Mouse (Mus musculus) gastrocnemius, adult 18-20 months (tissue): ENCODE data around the gene Grip1. TPM values are rescaled to one million over a fixed set of nuclear protein-coding genes. Genes with fewer than 3 reads are reported as not detected.

Experiments
- DNase-seq: peaks from one replicate; pipeline ENCODE4 v3.0.0; 2021; ENCODE audit warnings: low spot score
- total RNA-seq, 2 experiments: library from RNA; stranded (reverse); gene quantifications; 2 replicates each; pipeline ENCODE4 v1.2.3; 2021

Gene Grip1
- total RNA-seq, 2 experiments from 2014 or later = not detected

DNA sequence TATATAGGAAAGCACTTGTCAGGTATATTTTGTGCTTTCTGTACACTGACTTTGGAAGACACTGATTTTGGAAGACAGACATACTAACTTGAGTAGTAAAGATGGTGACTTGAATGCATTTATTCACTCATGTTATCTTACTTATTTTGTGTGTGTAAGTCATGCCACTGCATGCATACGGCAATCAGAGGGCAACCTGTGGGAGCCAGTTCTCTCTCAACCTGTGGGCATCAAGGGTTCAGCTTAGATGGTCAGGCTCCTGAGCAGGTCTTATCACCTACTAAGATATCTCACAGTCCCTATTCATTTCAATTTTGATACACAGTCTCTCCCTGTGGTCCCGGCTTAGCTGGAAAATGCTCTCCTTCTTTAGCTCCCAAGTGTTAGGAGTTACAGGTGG lies 5.4 kb downstream of the Grip1 start:
- DNase-seq = no peak

DNA sequence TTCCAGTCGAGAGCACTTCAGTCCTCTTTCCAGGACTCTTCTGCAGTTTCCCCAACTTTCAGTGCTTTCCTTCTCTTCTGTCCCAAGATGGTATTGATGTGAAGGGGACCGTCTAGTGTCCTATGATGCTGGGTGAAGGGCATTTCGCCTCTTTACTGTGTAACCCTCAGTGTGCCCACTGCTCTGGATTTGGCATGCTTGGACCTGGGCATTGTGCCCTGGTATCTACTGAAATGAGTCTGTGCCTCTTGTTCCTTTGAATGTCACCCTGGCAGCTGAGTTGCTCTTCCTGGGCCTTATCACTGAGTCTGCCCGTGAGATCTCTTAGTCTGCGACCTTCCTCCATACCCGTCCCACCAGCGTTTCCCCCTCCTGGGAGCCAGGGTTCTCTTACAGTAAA lies 9.7 kb downstream of the Grip1 start:
- DNase-seq = no peak

- DNase-seq = no peak
Observed at GRCm38 (mm10) chr10:119463793-119464192, 10.2 kb downstream of the Grip1 start.

DNA sequence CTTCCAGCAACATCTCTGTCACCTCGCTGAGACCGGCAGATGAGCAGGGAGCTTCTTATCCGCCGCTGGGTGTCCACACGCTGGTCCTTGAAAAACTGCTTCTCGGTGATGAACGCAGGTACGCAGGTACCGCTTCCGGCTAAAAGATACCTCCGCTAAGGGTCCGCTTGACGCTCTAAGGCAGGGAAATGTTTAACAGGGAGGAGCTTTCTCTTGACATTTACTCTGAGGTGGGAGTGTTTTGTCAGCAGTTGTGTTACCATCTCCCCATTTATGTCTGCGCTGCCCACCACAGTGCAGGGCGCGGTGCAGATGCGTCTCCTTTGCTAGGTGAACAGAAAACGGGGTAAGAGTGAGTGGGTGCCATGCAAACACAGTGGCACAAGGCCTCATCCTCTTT lies 14.3 kb downstream of the Grip1 start:
- DNase-seq = no peak

DNA sequence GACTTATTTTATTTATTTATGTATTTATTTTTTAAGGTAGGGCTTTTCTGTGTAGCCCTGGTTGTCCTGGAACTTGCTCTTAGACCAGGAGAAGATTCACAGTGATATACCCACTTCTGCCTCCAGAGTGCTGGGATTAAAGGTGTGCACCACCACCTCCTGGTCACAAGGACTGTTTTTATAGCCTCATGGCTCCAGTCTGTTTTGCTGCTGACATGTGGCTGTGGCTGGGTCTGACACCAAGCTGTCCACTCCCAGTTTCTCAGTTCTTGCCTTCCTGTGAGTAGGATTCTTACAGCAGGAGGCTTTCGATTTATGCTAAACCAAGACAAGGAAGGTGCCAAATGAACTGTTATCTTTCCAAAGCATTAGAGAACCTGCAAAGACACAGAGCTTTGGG lies 16.5 kb downstream of the Grip1 start:
- DNase-seq = no peak

DNA sequence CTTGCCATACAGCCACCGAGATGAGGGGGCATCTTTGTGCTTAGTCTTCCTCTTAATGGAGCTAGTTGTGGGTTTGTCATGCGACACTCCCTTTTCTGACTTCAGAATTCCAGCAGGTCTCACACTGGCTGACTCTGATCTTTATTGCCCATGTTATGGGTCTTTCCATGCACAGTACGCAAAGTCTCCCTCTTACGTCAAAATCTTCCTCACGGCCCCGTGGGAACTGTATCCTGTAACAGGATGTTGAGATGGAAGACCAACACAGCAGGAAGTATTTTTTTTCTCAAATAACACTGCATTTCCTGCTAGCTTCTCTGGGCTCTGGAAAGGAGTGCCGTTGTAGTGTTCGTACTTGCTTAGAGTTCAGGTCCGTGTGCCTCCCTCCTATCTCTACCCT lies 21.5 kb downstream of the Grip1 start:
- DNase-seq = no peak

DNA sequence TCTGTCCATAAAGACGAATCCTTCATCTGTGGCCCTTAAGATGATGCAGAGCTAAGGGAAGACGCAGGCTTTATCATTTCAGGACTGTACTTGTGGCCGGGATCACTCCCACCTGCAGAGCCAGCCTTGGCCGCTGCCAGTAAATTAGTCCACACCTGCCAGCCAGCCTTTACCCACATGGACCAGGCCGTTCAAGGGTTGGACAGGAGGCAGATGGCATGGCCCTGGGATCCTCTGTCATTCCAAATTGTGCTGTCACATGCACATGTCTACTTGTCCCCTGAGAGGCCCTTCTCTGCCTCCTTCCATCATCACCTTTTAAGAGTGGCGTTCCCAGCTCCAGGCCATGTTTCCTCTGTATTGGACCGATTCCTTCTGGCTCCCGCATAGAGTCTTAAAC lies 24.0 kb downstream of the Grip1 start:
- no peak for DNase-seq

DNA sequence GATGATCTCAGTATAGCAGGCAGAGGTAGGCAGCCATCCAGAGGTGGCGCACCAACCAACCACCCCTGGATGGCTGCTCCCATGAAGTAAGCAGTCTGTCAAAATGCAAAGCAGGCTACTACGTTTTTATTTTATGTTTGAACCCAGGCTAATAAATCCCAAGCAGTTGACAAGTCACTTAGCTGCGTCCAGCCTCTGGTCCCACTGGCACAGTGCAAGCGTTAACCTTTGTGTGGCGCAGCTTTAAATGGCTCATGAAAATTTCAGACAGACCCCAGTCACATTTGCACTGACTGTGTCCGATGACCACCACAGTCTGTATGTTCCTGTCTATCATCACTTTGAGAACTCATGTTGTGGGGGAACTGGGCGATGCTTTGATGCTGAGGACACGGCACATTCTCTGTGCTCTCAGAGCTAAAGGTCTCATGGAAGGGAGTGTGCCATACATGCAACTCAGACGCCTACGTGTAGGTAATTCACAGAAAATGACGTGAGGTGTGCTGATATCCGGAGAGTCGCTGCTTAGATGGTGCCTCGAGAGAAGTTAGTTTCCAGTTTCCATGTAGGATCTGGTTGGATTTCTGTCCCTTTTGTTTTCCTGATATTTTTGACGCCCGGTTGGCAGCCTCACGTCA lies 29.6 kb downstream of the Grip1 start:
- DNase-seq = no peak

- DNase-seq = no peak
Observed at GRCm38 (mm10) chr10:119483766-119484165, 30.1 kb downstream of the Grip1 start.

DNA sequence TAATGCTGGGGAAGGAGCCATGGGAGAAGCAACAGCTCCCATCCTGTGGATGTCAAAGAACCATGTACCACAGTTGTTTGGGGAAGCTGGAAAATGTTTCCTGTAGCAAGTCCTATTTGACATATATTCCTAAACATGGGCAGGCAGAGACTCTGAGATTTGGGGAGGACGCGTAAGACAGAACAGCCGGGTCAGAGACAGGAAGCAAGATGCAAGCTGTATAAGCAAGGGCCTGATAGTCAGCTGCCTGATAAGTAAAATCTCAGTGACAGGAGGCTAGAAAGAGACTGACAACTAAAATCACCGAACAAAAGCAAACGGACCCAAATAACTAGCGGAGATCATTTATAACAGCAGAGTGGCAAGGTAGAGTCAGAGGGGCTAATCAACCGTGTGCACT lies 33.3 kb downstream of the Grip1 start:
- DNase-seq = no peak

- DNase-seq = no peak
Observed at GRCm38 (mm10) chr10:119490831-119491230, 37.2 kb downstream of the Grip1 start.

DNA sequence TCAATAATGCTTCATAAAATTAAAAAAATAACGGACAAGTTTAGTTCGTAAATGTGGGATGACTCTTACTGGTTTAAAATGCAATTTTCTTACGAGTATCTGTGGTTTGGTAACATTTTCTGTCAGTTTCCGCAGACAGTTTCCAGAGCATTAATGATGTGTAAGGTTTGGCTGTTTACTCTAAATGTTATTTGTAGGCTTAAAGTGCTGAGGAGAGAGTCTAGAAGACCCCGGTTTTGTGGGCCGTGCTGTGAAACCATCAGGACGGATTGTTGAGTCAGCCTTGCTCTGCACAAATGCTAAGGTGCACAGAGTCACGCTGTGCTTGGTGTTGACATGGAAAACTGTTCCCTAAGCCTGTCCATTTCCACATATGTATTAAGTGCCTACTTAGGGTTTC lies 41.7 kb downstream of the Grip1 start:
- DNase-seq = no peak

GRCm38 (mm10) chr10:119496221-119496620 lies 42.6 kb downstream of the Grip1 start:
- DNase-seq = peak; percentile 20

- DNase-seq = no peak
Observed at GRCm38 (mm10) chr10:119521686-119522085, 68.1 kb downstream of the Grip1 start.

DNA sequence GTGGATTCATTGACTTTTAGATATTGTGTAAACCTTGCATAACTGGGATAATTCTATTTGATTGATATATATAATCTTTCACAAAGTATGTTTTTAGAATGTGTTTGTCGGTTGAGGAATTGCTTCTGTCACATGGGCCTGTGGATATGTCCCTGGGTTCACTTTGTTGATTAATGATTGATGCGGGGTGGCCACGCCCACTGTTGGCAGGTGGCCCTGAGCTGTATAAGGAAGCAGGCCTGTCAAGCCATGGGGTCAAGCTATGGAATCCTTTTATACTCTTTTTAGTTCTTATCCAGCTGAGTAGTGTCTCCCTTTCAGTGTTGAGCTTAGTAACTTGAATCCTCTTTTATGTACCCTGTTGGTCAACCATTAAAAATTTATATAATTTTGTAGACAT lies 72.1 kb downstream of the Grip1 start:
- no peak for DNase-seq

DNA sequence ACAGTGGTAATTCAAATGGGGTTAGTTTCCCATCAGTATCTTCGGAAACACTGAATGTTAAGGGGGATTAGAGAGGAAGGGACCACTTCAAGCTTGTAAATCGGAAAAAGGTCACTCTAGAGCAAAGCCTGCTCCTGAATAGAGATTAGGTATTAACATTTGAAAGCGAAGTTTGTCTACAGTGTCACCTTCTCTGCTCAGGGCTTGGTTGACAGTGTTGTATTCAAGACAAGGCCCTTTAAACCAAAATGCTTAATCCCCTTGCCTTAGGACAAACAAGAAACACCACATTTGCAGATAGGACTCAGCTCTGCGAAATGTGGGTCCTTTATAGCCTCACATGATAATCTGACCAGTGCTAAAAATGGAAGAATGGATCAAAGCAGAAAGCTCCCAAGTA lies 81.2 kb downstream of the Grip1 start:
- no peak for DNase-seq

DNA sequence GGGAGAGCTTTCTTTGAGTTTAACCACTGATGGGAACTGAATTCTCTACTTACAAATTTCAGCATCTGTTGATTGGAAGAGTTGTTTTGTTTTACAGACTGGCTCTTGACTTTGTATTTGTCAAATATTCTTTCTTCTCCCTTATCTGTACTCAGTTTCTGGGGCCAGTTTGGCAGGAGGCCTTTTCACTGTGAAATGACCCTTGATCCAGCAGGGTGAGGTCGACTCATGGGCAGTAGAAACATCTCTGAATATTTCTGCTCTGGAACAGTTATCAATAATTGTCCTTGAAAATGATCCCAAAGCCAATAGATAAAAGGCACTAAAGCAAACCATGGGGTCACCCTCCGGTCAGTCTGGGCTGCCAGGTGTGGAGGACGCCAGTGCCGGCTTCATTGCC lies 88.0 kb downstream of the Grip1 start:
- no peak for DNase-seq

- no peak for DNase-seq
Observed at GRCm38 (mm10) chr10:119543771-119544170, 90.1 kb downstream of the Grip1 start.

DNA sequence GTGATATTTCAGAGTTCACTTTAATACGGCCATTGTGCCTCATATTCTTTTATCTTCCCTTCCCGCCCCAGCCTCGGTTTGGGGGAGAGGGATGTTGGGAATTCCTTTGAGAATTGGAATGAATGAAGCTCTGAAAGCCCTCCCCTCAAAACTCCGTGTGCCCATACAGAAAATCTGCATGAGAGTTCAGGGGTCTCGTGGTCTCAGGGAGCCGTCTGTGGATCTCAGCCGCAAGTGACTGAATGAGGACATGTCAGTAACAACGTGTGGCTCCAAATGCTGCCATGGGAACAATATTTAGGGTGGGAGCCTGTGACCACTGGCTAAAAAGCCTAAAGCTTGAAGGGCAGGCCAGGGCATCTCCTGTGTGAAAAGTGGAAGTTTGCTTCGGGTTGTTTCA lies 91.1 kb downstream of the Grip1 start:
- no peak for DNase-seq

- no peak for DNase-seq
Observed at GRCm38 (mm10) chr10:119547875-119548274, 94.2 kb downstream of the Grip1 start.

- DNase-seq = no peak
Observed at GRCm38 (mm10) chr10:119548774-119549173, 95.1 kb downstream of the Grip1 start.

DNA sequence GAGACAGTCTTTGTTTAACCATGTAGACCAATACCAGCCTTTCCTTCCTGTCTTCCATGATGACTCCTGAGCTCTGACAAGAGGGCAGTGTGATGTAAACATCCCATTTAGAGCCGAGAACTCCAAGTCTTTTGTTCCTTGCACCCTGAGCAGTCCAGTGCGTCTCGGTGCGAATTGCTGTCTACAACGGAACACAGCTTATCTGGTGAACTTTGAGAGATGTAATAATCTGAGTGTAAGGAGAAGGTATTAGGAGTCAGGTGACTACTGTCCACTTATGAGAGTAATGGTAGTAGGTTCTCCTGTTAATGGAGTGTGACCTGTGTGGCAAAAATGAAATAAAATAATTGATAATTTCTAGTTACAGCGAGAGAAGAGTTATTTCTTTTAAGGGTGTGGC lies 97.0 kb downstream of the Grip1 start:
- DNase-seq = no peak

DNA sequence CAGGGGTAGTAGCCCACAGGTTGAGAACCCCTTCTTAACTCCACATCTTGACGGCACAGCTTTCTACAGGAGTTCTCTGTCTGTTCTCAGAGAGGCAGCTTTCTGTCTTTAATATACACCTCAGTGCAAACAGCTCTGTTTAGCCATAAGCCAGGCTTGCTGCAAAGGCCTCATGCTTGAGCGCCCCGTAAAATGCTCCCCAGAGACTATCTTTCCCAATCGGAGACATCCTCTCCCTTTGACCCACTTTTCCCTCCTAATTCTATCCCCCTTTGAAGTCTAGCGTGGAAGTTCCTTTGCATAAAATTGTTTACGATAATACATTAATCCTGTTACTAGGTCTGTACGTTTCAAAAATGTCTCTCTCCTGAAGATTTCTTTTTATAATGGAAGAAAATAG lies 102.7 kb downstream of the Grip1 start:
- DNase-seq = no peak

GRCm38 (mm10) chr10:119558432-119558831 lies 104.8 kb downstream of the Grip1 start:
- no peak for DNase-seq
